Mouse (Mus musculus) left cerebral cortex, adult 9 months (tissue): ENCODE data around the gene Pde4dip.

Experiments used
- DNase-seq, 2 experiments: peaks; one replicate each; pipeline ENCODE4 v3.0.0; 2022; ENCODE audit warnings: low spot score in 2 of 2

Pde4dip gene

GRCm38 (mm10) chr3:97888168-97888901 is at the start of gene Pde4dip:
TSS of gene Pde4dip (minus strand) at chr3:97888707.
- DNase-seq = peak in 1 of 2 experiments; percentile 75

- no peak for DNase-seq
Measured at GRCm38 (mm10) chr3:97937945-97938266, 49.4 kb upstream of the Pde4dip start.

- DNase-seq = no peak
Measured at GRCm38 (mm10) chr3:97937068-97937944, 48.8 kb upstream of the Pde4dip start.

DNA sequence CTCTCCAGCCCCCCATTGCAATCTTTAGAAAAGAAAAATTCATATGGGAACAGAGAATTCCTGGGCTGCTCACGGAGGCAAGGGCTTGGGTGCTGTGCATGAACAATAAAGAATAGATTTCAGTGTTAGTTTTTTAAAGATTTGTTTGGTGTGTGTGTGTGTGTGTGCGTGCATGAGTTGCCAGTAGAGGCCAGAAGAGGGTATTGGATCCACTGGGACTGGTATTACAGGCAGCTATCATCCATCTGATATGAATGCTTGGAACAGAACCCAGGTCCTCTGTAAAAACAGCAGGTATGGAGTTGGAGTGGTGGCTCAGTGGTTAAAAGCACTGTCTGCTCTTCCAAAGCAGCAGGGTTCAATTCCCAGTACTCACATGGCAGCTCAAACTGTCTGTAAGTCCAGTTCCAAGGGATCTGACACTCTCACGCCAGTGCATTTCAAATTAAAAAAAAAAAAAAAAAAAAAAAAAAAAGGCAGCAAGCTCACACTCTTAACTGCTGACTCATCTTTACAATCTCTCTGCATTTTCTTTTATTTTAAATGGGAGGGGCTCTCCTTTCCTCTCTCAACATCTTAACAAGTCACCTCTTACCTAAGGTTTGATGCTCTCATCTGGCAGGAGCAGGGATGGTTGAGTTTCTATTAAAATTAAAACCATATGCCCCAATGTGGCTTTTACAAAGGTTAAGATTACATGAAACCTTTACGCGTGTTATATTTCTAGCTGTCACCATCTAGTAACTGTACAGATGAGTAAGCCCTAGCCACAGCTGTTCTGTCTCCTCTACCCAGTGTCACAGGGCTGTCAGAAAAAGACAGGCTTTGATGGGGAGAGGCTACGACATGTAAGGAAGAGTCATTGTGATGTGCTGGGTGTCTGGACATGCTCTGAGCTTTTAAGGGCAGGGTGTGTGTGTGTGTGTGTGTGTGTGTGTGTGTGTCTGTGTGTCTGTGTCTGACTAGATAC is 46.1 kb upstream of the Pde4dip start:
- DNase-seq = no peak

DNA sequence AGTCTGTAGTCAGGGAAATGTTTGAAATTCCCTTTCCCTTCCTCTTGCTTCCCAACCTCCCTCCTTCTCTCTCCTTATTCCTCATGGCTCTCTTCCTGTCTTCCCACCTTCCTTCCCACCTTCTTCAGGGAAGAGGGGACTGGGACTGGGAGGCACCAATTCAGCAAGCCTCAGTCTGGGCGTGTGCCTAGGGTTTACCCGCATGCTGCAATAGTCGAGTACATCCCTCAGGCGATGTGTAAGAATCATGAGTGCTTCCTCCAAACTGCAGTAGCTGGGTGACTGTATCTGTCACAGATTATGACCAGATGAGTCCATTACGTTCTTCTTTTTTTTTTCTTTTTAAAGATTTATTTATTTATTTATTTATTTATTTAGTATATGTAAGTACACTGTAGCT is 45.3 kb upstream of the Pde4dip start:
- no peak for DNase-seq

- DNase-seq = no peak
Measured at GRCm38 (mm10) chr3:97933251-97933650, 44.7 kb upstream of the Pde4dip start.

- DNase-seq = no peak
Measured at GRCm38 (mm10) chr3:97932771-97933170, 44.3 kb upstream of the Pde4dip start.

DNA sequence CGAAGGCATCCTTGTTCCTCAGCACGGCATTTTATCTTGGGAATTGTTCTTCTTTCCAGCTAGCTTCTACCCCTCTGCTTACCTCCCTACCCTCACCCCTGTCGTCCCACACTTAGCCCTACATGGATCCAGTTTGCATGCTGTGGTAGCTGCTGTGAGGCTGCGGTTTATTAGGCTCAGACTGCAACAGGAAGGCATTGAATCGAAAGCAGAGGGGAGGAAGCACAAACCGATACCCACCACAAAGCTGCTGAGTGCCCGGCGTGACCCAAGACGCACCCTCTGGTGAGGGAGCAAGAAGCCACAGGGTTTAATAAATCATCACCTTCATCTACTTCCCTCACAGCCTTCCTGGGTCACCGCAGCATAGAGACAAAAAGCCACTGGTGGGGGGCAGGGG is 43.6 kb upstream of the Pde4dip start:
- DNase-seq = no peak

DNA sequence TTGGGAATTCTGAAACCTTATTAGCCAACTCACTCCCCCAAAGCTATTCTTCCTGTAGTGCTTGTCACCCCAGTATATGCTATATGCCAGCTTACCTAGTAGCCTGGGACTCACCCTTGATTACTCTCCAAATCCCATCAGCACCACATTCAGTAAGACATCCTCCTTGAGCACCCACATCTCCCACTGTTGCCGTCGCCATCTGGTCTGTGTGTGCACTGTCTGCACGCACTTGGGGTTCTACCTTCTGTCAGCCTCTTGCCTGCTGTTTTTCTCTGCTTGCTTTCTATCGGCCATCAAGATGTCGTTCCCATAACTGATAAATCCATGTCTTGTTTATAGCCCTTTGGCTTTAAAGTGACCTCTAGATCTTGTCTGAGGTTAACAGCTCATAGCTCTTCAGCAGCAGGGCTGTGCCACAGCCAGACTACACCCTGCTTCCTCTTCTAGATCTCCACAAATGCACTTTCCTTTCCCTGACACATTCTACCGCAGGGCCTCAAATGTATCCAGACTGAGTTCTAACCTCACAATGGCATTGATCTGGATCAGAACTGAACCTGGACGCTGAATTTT is 42.9 kb upstream of the Pde4dip start:
- DNase-seq = peak; percentile 35 to 77

- DNase-seq = no peak
Measured at GRCm38 (mm10) chr3:97930787-97931158, 42.3 kb upstream of the Pde4dip start.

DNA sequence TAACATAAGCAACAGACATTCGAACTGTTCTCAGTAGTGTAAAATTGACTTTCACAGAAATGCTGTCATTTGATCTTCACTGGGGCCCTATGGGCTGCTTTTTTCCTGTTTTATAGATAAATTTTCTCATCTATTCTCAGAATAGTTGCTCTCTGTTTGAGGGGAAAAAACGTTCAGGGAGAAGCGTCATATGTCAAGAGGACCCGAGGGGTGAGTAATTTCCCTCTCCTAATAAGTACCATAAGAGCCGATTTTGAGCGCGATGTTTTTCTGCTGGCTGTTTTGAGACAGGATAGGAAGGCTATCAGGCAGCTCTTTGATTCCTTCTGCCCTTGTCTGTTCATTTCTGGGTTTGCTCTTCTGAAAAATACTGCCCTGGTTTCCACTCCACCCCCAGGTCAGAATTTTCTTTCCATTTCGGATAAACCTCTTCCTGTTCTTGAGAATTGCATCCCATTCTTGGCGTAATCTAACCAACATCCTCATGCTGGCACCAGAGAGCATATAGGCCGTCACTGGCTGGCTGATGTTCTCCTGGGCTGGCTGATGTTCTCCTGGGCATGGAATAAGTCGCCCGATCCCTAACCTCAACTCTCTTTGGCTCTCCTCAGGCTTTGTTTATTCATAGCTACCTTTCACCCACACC is 41.8 kb upstream of the Pde4dip start:
- DNase-seq = no peak

DNA sequence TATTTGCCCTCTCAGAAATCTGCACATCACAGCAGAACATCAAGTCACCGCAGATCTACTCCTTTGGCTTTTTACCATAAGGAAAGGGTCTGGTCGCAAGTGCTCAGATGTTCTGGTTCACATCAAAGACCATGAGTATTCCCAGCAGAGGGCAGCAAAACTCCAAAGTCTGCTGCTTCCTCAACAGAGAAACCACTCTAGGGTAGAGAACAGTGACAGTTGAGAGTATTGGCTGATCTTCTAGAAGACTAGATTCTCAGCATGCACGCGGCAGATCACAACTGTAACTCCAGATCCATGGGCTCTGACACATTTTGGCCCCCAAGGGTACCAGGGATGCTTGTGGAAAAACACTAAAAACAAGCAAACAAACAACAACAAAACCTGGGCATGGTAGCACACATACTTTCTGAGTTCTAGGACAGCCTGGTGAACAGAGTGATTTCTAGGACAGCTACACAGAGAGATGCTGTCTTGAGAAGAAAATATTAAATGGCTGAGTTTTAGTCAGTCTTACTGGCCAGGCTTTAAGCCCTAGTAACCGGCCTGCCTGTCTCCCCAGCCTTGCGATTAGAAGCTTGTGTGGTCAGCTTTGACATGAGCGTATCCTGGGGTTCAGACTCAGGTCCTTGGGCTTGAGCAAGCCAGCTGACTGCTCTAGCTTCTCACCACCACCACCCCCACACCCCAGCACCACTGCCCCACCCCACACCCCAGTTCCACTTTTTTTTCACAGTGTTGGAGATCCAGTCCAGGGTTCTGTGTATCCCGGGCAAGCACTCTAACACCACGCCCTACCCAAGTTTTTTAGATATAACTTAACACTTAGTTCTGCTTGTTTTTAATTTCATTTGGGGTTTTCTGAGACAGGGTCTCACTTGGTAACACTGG is 40.7 kb upstream of the Pde4dip start:
- DNase-seq = peak in 1 of 2 experiments; percentile 89

DNA sequence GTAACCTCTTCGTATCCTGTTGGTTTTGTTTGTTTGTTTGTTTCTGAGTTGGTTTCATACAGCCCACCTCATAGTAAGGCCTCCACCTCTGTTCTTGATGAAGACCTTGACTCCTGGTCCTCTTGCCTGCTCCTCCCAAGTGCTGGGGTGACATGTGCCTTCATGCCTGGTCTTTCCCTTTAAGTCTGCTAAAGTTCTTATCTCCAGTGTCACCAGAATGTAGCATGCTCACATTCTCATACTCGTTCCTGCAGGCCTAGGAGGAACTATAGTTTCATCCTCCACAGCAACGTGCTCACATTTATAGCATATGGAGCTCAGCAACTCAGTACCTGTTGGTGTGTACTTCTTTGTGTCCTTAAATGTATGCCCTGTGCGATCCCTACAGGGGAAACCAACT is 38.8 kb upstream of the Pde4dip start:
- no peak for DNase-seq

GRCm38 (mm10) chr3:97925246-97925645 is 36.7 kb upstream of the Pde4dip start:
- peak in 1 of 2 experiments; percentile 25 for DNase-seq

- no peak for DNase-seq
Measured at GRCm38 (mm10) chr3:97918885-97919550, 30.5 kb upstream of the Pde4dip start.

- DNase-seq = no peak
Measured at GRCm38 (mm10) chr3:97915081-97915480, 26.6 kb upstream of the Pde4dip start.

GRCm38 (mm10) chr3:97911093-97911492 is 22.6 kb upstream of the Pde4dip start:
- DNase-seq = no peak

GRCm38 (mm10) chr3:97909737-97910136 is 21.2 kb upstream of the Pde4dip start:
- DNase-seq = no peak

- DNase-seq = no peak
Measured at GRCm38 (mm10) chr3:97901586-97901985, 13.1 kb upstream of the Pde4dip start.
